Mouse (Mus musculus): ENCODE measurements around the gene Bmp7. TPM values are rescaled to one million over a fixed set of nuclear protein-coding genes. Genes with fewer than 3 reads are reported as not detected.

Bmp7 gene
- total RNA-seq, 1 experiment from 2014 or later = 1.9 TPM

DNA sequence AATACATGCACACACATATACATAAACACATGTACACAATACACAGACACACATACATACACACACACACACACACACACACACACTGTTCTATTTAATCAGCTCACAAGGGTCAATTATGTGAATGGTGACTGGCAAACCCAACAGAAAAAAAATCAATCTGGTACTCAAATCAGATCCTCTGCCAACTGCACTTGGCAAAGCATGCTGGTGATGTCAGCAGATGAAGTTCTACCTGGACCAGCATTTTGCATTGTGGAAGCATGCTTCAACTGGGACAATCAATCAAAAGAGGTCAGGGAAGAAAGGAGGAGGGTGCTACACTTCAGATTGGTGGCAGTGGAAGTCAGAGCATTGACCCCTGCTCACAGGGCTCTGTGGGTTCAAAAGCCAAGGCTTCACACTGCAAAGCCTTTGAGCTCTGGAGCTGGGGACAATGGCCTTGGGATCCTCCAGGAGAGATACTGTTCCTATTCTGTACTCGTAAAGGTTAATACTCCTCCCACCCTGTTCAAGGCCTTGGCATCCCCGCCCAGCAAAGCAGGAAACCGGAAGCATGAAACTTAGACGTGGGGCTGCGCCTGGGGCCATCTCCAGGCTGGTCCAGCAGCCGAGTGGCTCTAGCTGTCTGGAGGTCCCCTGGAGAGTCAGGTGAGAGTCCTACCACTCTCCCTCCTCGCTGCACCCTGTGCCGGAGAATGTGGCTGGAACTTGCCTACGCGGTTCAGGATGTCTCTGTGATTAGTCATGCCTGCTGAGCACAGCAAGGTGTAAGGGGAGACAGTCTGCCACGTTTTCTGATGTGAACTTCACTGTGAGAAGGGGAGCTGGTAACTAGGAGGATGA is 99.0 kb downstream of the Bmp7 start:
- no peak for ATAC-seq (replicated peaks in 1 of 2; ENCODE audit: insufficient read depth in 1 of 2, low FRiP score in 2 of 2, low TSS enrichment in 1 of 2, low read depth in 1 of 2, poor library complexity in 2 of 2, severe bottlenecking in 2 of 2)

DNA sequence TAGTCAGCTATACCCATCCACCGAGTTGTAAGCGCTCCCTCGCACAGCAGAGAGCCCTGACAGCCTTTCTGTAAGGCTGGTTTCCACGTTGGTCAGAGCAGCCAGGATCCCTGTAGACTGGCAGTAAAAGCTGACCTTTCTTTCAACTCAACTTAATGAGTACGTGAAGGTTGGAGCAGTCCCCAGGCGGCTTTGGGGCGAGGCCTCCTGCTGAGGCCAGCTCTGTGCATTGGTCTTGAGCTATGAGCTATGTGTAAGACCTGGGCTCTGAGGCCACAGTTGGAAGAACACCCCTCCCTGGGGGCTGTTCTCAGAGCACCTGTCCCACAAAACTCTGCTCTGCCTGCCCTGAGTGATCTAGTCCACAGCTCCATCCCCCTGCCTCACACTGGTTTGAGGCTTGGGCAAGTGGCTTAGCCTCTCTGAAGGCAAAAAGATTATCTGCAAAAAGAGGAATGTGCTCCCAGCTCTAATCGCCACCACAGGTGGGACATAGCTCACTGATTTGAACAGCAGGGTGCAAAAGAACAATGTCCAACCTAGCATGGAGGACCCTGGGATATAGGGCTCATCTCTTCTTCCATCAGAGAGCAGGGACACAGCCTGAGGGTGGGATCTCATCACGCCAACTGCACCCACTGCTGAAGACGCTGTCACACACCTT is 100.7 kb downstream of the Bmp7 start:
- ATAC-seq (replicated peaks in 1 of 2; ENCODE audit: insufficient read depth in 1 of 2, low FRiP score in 2 of 2, low TSS enrichment in 1 of 2, low read depth in 1 of 2, poor library complexity in 2 of 2, severe bottlenecking in 2 of 2) = no peak

GRCm38 (mm10) chr2:172836516-172836915 is 103.6 kb downstream of the Bmp7 start:
- no peak for ATAC-seq (replicated peaks in 1 of 2; ENCODE audit: insufficient read depth in 1 of 2, low FRiP score in 2 of 2, low TSS enrichment in 1 of 2, low read depth in 1 of 2, poor library complexity in 2 of 2, severe bottlenecking in 2 of 2)

GRCm38 (mm10) chr2:172833196-172833595 is 106.9 kb downstream of the Bmp7 start:
- ATAC-seq (replicated peaks in 1 of 2; ENCODE audit: insufficient read depth in 1 of 2, low FRiP score in 2 of 2, low TSS enrichment in 1 of 2, low read depth in 1 of 2, poor library complexity in 2 of 2, severe bottlenecking in 2 of 2) = no peak

- peak; percentile 61 to 62 for ATAC-seq (replicated peaks in 1 of 2; ENCODE audit: insufficient read depth in 1 of 2, low FRiP score in 2 of 2, low TSS enrichment in 1 of 2, low read depth in 1 of 2, poor library complexity in 2 of 2, severe bottlenecking in 2 of 2)
These were observed 108.4 kb downstream of the Bmp7 start for GRCm38 (mm10) chr2:172831762-172832161.

- peak; percentile 82 to 87 for ATAC-seq (replicated peaks in 1 of 2; ENCODE audit: insufficient read depth in 1 of 2, low FRiP score in 2 of 2, low TSS enrichment in 1 of 2, low read depth in 1 of 2, poor library complexity in 2 of 2, severe bottlenecking in 2 of 2)
These were observed 109.0 kb downstream of the Bmp7 start for GRCm38 (mm10) chr2:172831133-172831532.

DNA sequence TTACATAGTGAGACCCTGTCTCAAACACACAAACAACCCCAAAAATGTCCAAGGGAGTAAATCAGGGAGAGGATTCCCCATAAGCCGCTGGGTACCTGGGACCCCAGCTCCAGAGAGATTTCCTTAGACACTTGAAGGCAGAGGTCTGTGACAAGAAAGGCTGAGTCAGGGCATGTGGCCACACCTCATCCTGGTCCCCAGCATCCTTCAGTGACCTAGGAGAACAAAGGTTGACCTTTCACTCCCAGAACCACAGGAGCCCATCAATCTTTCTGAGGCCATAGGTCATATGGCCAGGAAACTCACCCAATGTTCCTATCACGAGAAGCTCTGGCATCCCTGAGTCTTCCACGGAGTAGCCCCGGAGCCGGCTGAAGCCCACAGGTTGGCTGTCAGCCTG is 111.9 kb downstream of the Bmp7 start:
- ATAC-seq (replicated peaks in 1 of 2; ENCODE audit: insufficient read depth in 1 of 2, low FRiP score in 2 of 2, low TSS enrichment in 1 of 2, low read depth in 1 of 2, poor library complexity in 2 of 2, severe bottlenecking in 2 of 2) = no peak

DNA sequence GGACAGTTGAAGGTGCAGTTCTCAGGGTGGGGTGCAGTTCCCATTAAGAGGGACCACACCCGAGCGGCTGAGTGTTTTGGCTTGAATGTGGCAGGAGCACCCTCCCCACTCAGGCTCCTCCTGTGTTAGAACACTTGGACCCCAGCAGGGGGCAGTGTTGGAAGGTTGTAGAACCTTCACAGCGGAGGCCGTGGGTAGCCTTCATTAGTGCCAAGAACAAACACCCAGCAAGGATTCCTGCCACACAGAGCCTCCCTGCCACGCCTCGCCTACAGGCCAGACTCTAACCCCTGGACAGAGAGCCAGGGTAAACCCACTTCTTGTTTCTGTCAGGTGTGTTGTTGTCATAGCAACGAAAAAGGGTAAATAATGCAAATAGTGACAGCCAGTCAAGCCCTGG is 112.6 kb downstream of the Bmp7 start:
- peak in 1 of 2 experiments; percentile 17; a peak in 2 of 4 replicates for ATAC-seq (replicated peaks in 1 of 2; ENCODE audit: insufficient read depth in 1 of 2, low FRiP score in 2 of 2, low TSS enrichment in 1 of 2, low read depth in 1 of 2, poor library complexity in 2 of 2, severe bottlenecking in 2 of 2)

DNA sequence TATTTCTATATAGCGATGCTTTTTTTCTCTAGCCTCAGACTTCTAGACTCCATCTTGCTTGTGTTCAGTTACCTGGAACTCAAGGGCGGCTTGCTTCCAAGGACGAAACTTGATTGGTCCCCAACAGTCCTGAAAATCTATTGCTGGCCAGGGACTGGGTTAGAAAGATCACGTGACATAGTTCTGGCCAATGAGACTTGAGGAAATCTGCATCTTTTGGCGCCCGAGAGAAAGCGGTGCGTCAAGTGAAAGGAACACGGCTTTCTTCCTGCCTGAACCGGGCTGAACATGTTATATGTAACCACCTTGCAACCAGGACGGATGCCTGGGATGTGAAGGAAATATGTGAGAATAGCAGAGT is 114.4 kb downstream of the Bmp7 start:
- no peak for ATAC-seq (replicated peaks in 1 of 2; ENCODE audit: insufficient read depth in 1 of 2, low FRiP score in 2 of 2, low TSS enrichment in 1 of 2, low read depth in 1 of 2, poor library complexity in 2 of 2, severe bottlenecking in 2 of 2)

DNA sequence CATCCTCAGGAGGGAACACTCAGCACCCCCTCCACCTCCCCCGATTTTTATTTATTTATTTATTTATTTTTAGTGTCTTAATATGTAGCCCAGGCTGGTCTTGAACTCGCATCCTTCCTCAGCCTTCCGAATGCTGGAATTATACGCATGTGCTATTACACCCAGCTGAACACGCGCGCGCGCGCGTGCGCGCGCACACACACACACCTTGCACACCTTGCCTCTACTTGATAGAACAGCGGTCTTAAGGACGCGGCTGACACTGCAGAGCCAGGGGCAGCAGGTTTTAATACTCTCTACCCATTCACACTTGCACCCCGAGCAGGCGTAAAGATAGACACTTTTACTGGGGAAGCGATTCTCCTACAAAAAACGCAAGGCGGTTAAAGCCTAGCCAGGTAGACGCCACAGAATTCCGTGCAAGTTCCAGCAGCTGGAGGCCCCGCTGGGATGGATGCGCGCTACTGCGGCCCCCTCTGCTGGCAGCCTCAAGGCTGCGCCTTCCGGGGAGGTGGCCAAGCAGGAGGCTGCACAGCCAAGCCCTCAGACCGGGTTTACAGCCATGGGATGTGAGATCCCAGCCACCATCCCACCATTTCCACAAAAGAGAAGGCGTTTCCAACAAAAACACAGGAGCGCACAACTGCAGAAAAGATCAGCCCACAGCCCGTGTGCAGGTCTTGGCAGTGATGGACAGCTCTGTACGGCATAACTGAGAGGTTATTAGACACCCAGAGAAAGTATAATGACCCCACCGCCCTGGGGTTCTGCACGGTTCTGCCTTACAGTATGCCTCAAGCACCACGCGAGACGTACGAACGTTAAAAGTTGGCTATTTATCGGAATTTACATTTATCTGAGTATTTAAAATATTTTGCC is 115.0 kb downstream of the Bmp7 start:
- peak; percentile 51 to 72; a peak in 3 of 4 replicates for ATAC-seq (replicated peaks in 1 of 2; ENCODE audit: insufficient read depth in 1 of 2, low FRiP score in 2 of 2, low TSS enrichment in 1 of 2, low read depth in 1 of 2, poor library complexity in 2 of 2, severe bottlenecking in 2 of 2)

DNA sequence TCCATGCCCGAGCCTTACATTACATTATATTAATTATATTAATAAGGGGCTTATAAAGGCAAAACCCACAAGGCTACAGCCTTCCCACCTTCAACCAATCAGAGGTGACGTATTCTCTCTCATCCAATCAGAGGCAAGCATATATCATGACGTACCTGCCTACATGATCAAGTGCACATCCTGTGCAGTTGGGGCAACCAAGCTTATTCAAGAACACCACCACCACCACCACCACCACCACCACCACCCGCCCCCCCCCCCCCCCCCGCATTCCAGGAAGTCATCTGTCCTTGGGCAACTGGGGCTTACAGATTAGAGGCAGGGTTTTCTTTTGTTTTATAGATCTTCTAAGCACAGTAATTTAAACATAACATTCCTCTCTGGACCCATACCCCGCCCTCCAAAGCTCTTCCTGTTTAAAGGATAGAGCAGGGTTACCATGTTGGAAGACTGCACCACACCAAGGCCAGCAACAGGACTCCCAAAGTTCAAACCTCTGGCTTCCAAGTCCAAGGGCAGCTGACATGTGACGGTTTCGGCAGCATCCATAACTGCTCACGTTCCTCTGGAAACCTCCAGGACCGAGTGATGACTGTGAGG is 121.4 kb downstream of the Bmp7 start:
- ATAC-seq (replicated peaks in 1 of 2; ENCODE audit: insufficient read depth in 1 of 2, low FRiP score in 2 of 2, low TSS enrichment in 1 of 2, low read depth in 1 of 2, poor library complexity in 2 of 2, severe bottlenecking in 2 of 2) = no peak

Other genes starting within 250 kb of the Bmp7 start
- gene Spo11, start 37.4 kb upstream of the Bmp7 start, total RNA-seq (2017) = 2.2 and 9.6 TPM in 2 replicates
- 45.8 and 57.5 TPM in 2 replicates for gene Rae1, start 59.8 kb upstream of the Bmp7 start, total RNA-seq (2017)
- gene Rbm38, start 80.2 kb upstream of the Bmp7 start, total RNA-seq (2017) = 66.3 and 81.3 TPM in 2 replicates
- gene Ctcfl, start 179.2 kb upstream of the Bmp7 start, total RNA-seq (2017) = not detected in 2 replicates
- not detected in 2 replicates for gene Pck1, start 212.7 kb upstream of the Bmp7 start, total RNA-seq (2017)

Measured in hematopoietic stem cell, adult 5-6 weeks (primary cell).